Mouse (Mus musculus): ENCODE data around the gene Speer4f2.

DNA sequence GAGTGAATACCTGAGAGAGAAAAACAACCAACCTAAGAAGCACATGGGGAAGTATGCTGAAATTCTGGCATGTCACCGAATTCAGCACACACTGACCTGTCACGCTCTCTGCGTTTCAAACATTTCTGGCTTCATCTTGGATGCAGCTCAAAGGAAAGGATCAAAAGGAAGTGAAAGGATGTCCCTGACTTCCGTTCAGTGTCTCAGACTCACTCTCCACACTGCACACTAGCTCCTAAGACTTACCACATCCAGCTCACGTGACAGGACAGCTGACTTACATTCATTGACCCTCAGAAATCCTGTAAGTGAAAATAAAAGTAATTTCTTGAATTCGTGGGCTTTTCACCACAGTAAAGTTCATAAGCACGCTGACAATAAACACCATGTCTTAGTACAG, 16.9 kb downstream of the Speer4f2 start:
- TF ChIP-seq EP300 (IDR thresholded peaks at IDR 0.05; ENCODE audit: low read depth) (no peak), CTCF (IDR thresholded peaks at IDR 0.05; ENCODE audit: low read depth) (no peak)
